Mouse (Mus musculus): ENCODE results near the gene Mapk10.

The Mapk10 gene

GRCm38 (mm10) chr5:103164022-103164421 lies 47.1 kb downstream of the Mapk10 start:
- no peak for DNase-seq

- no peak for DNase-seq
Observed at GRCm38 (mm10) chr5:103161574-103161973, 49.6 kb downstream of the Mapk10 start.

GRCm38 (mm10) chr5:103161196-103161540 lies 50.0 kb downstream of the Mapk10 start:
- no peak for DNase-seq

- DNase-seq, result no peak
Observed at GRCm38 (mm10) chr5:103160314-103161195, 50.6 kb downstream of the Mapk10 start.

- DNase-seq, result no peak
Observed at GRCm38 (mm10) chr5:103140935-103141334, 70.2 kb downstream of the Mapk10 start.

- DNase-seq, result peak; percentile 32
Observed at GRCm38 (mm10) chr5:103134839-103135238, 76.3 kb downstream of the Mapk10 start.

- DNase-seq, result no peak
Observed at GRCm38 (mm10) chr5:103133626-103134025, 77.5 kb downstream of the Mapk10 start.

- no peak for DNase-seq
Observed at GRCm38 (mm10) chr5:103132814-103133213, 78.3 kb downstream of the Mapk10 start.

- no peak for DNase-seq
Observed at GRCm38 (mm10) chr5:103119618-103120017, 91.5 kb downstream of the Mapk10 start.

- DNase-seq, result no peak
Observed at GRCm38 (mm10) chr5:103115571-103115970, 95.6 kb downstream of the Mapk10 start.

GRCm38 (mm10) chr5:103112471-103112870 lies 98.7 kb downstream of the Mapk10 start:
- DNase-seq, result no peak

- DNase-seq, result no peak
Observed at GRCm38 (mm10) chr5:103109409-103109808, 101.7 kb downstream of the Mapk10 start.

GRCm38 (mm10) chr5:103105441-103106414 lies 105.4 kb downstream of the Mapk10 start:
- peak; percentile 57 for DNase-seq

GRCm38 (mm10) chr5:103104082-103104481 lies 107.1 kb downstream of the Mapk10 start:
- DNase-seq, result no peak

GRCm38 (mm10) chr5:103102876-103103393 lies 108.2 kb downstream of the Mapk10 start:
- DNase-seq, result no peak

- DNase-seq, result no peak
Observed at GRCm38 (mm10) chr5:103102176-103102575, 109.0 kb downstream of the Mapk10 start.

GRCm38 (mm10) chr5:103094166-103094565 lies 117.0 kb downstream of the Mapk10 start:
- peak; percentile 21 for DNase-seq

- DNase-seq, result no peak
Observed at GRCm38 (mm10) chr5:103085844-103086243, 125.3 kb downstream of the Mapk10 start.

- DNase-seq, result no peak
Observed at GRCm38 (mm10) chr5:103075451-103075850, 135.7 kb downstream of the Mapk10 start.

GRCm38 (mm10) chr5:103072200-103072825 lies 138.8 kb downstream of the Mapk10 start:
- DNase-seq, result no peak

- DNase-seq, result no peak
Observed at GRCm38 (mm10) chr5:103071006-103071612, 140.0 kb downstream of the Mapk10 start.

- DNase-seq, result no peak
Observed at GRCm38 (mm10) chr5:103050319-103050916, 160.7 kb downstream of the Mapk10 start.

Data from right cerebral cortex, postnatal 14 days (tissue).